Mouse (Mus musculus) spleen, embryonic (tissue): ENCODE measurements around the gene Tmem40.

Experiments used
- CTCF ChIA-PET: fragments of 350-600 bp; sonication (Branson Sonifier 250); formaldehyde crosslinking; loops from one replicate; lab custom pipeline; 2022; lab: Charles Lee

Gene Tmem40

GRCm38 (mm10) chr6:115761995-115762756 is at the start of gene Tmem40:
Gene Tmem40 (minus strand): TSS chr6:115762410.
- CTCF ChIA-PET = no interaction called here

DNA sequence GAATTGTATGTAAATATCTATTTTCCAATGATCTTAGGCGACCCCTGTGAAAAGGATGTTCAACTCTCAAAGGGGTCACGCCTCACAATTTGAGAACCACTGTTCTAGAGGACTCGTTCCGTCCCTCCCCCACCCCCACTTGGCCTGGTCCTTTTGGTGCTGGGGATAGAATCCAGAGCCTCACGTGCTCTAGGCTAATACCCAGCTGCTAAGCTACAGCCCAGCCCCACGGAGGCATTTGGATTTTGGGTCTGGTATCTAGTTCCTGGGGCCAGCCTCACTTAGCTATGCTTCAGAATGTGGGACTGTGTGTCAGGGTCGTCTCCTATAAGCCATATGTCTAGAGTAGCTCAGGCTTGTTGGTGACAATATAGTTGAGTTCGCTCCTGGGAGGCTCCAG is 49.4 kb upstream of the Tmem40 start:
- CTCF ChIA-PET = no interaction called here

DNA sequence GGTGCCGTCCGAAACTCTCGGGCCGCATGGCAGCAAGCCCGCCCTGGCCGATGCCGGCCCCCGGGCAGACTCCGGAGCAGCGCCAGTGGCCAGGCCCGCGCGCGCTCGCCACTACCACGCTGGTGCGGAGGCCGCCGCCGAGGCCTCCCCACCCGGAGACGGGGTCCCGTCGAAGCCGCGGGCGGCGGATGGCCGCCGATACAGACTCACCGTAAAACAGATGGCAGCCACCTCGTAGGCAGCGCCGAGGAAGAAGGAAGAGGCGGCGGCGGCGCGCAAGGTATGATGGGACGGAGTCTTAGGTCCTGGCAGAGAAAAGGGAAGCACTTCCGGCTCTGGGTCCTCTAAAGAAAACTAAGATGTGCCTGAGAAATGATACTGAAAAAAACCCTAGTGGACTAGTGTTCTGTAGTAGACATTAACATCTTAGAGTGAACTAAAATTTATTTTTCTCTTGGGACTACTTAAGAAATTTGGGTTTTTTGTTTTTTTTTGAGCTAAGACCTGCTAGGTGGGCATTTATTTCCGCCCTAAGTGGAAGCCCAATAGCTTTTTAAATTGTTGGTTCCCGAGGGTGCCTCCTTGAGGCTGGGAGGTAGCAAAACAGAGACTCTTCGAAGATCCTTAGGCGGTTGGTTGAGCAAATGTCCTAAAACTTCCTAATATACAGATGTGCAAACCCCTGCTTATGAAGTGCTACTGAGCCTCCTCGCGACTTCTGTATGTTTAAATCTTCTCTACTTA is 46.5 kb upstream of the Tmem40 start, which contains the start of gene Rpl32:
Rpl32 (minus strand) TSS at position 260 of the 744 bp plus-strand sequence.
- CTCF ChIA-PET = interaction anchor here (0.7 to 1.0 kb wide), 3 partner anchors 39 to 1978 kb away, joined by 3 to 4 read pairs (median 3); partner anchors contain the start of gene Plxnd1

- CTCF ChIA-PET = interaction anchor here (1.0 kb wide), 1 partner anchor 40 kb away, joined by 3 read pairs; no protein-coding TSS in a partner anchor
These were observed 45.9 kb upstream of the Tmem40 start for GRCm38 (mm10) chr6:115808196-115808487.

DNA sequence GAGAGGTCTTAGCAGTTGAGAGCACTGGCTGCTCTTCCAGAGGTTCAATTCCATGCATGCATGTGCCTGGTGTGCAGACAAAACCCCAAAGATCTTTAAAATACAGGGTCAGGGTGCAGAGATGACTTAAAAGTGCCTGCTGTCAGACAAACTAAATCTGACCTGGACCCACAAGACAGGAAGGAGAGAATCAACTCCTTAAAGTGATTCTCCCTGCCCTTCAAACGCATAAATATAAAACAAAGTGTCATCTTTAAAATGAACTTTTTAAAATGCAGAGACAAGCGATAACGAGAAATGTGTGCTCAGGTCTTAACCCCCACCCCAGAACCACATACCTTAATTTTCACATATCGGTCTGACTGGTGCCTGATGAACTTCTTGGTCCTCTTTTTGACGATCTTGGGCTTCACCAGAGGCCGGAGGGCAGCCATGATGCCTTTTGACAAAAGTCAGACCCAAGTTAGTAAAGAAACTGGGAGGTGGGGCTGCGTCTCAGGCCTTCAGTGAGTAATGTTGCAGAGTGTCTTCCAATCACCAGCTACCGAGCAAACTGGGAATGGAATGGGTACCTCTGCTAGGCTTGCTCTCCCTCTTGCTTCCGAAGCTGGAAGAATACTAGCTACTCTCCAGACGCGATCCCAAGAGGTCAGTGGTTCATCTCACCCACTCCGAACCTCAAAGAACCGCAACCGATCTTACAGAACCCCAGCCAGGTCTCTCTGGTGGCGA is 45.4 kb upstream of the Tmem40 start:
- CTCF ChIA-PET = interaction anchor here (1.0 kb wide), 1 partner anchor 40 kb away, joined by 3 read pairs; no protein-coding TSS in a partner anchor

DNA sequence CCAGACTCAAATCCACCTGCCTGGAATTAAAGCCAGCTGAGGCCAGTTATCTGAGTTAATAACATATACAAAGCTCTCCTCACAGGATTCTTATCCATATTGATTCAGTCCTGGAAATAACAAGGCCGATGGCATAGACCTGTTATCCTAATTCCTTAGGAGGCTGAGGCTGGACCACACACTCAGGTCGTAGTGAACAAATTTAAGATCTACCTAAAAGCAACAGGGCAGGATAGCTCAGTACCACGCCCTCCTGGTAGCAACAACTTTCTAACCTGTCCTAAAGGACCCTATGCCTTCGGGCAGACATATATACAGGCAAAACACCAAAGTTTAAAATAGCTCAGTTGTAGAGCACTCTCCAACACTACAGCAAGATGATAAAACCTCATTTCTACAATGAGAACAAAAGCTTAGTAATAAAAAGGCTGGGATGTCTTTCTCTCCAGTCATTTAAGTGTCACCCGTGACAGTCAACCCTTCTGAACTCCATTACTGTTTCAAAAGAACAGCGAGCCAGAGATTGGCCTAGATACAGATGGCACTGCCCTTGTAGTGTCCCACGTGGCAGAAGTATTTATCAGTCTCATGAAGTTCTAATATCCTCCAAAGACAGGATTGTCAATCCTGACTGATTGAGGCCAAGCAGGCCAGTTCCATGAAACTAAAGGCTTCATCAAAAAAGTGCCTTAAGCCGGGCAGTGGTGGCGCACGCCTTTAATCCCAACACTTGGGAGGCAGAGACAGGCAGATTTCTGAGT is 42.4 kb upstream of the Tmem40 start:
- CTCF ChIA-PET = no interaction called here

DNA sequence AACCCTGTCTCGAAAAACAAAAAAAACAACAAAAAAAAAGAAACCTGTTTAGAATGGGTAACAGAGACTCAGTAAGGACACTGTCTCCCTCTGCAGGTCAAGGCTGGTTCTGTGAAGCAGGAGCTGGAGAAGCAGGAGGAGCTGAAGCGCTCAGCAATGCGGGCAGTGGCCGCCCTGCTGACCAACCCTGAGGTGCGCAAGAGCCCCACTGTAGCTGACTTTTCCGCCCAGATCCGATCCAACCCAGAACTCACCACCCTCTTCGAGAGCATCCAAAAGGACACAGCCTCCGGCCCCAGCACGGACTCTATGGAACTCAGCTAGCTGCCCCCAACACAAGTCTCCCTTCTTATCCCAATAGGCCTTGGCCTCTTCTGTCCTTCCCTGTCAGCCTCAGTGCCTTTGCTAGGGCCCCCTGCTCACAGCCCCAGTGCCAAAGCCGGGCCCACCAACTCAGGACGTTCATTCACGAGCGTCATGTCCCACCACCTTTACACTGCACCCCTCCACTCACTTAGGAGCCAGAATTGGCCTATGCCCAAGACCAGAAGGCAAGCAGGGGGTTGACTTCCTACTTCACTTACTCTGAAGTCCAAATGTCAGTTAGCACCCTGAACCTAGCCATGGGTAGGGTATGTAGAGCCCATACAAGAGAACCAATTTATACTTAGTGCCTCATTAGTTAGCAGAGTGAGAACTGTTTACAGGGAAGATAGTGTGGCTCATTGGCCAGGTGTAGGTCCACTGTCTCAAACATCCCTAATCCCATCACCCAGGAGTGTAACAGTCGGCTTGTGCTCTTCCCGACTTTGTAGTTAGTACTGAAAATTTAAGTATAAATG is 41.6 kb upstream of the Tmem40 start:
- CTCF ChIA-PET = interaction anchor here (0.6 to 0.7 kb wide), 2 partner anchors 145 to 175 kb away, joined by 6 to 10 read pairs; no protein-coding TSS in a partner anchor

DNA sequence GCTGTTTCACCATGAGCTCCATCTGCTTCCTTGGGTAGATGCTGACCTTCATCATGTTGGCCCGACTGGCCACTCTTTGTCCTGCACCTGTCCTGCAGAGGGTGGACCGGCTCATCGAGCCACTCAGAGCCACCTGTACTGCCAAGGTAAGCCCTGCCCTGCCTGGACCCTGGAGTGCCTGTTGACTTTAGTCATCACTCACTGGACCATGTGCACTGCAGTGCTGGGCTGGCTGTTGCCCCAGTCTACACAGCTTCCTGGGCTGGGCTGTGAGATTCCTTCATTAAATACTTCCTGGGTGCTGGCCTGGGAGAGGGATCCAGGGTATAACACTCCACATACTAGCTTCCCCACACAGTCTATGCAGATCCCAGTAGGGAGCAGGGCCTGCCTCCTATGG is 39.6 kb upstream of the Tmem40 start:
- CTCF ChIA-PET = no interaction called here

DNA sequence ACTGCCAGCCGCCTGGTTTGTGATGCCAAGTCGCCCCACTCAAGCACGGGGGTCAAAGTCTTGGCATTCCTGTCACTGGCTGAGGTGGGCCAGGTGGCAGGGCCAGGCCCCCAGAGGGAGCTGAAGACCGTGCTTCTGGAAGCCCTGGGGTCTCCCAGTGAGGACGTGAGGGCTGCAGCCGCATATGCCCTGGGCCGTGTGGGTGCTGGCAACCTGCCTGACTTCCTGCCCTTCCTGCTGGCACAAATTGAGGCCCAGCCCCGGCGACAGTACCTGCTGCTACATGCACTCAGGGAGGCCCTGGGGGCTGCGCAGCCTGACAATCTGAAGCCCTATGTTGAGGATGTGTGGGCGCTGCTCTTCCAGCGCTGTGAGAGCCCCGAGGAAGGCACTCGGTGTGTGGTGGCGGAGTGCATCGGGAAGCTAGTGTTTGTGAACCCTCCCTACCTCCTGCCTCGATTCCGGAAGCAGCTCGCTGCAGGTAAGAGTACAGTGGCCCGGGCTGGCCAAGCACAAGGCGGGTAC is 30.5 kb upstream of the Tmem40 start:
- CTCF ChIA-PET = no interaction called here

DNA sequence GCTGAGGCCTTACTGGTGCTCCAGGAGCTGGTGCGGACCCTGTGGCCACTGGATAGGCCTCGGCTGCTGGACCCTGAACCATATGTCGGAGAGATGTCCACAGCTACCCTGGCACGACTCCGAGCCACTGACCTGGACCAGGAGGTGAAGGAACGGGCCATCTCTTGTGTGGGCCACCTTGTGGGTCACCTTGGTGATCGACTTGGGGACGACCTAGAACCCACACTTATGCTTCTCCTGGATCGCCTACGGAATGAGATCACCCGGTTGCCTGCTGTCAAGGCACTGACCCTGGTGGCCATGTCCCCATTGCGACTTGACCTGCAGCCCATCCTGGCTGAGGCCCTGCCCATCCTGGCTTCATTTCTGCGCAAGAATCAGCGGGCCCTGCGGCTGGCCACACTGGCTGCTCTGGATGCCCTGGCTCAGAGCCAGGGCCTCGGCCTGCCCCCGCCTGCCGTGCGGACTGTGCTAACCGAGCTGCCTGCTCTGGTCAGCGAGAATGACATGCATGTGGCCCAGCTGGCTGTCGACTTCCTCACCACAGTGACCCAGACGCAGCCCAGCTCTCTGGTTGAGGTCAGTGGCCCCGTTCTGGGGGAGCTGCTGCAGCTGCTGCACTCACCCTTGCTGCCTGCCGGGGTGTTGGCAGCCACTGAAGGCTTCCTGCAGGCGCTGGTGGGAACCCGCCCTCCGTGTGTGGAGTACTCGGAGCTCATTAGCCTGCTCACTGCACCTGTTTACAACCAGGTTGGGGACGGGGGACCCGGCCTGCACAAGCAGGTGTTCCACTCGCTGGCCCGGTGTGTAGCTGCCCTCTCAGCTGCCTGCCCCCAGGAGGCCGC is 29.9 kb upstream of the Tmem40 start:
- CTCF ChIA-PET = no interaction called here

- CTCF ChIA-PET = no interaction called here
These were observed 28.8 kb upstream of the Tmem40 start for GRCm38 (mm10) chr6:115791016-115791415.

DNA sequence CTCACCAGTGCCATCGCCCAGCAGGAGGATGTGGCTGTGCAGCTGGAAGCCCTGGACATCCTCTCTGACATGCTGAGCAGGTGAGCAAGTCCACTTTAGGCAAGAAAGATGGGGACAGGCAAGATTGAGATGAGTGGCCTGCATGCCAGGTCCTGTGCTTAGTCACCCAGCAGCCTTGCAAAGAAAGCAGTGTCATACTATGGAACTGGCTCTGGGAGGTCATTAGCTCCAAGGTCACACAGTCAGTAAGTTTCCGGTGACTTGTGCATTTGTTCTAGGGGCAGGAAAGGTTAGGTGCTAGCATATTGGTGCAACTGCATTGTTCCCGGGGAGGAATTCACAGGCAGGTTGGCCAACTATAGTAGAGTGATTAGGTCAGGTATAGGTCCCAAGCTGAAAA is 20.6 kb upstream of the Tmem40 start:
- CTCF ChIA-PET = no interaction called here

DNA sequence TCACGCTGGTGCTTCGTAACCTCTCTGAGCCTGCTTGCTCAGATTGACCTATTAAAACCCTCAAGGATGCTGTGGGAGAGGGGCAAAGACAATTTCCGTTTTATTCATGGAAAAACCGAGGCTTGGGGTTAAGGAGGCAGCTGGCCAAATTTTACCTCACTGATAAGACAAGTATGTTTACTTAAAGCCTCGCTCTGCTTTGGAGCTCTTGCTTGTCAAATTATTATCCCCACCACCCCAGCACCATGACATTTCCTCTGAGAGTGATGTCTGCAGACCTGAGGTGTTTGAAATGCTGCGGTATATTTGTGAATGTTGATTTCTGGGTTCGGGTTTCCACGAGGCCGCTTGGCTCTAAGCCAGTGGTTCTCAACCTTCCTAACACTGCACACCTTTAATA is 14.2 kb upstream of the Tmem40 start:
- CTCF ChIA-PET = no interaction called here

DNA sequence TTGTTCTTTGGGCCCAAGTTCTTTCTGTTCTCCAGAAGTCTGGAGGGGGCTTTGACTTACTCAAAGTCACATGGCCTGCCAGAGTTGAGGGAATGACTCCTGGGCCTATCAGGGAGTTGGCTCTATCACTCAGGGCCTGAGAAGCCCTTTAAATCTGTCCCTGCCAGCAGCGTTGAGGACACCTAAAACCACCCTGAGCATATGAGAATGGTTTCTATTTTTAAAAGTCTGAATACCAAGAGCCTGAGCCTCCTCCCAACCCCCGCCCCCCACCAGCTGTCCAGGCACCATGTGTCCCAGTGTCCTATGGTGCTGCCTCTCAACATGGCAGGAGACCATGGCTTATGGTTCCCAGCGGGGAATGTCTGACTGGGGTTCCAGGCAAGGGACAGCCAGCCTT is 13.6 kb upstream of the Tmem40 start:
- CTCF ChIA-PET = no interaction called here

GRCm38 (mm10) chr6:115774501-115774921 is 12.3 kb upstream of the Tmem40 start, which contains the start of gene Cand2:
Gene Cand2 (plus strand): TSS chr6:115774538.
- CTCF ChIA-PET = no interaction called here

GRCm38 (mm10) chr6:115773966-115774413 is 11.8 kb upstream of the Tmem40 start:
- CTCF ChIA-PET = interaction anchor here (0.7 kb wide), 1 partner anchor 65 kb away, joined by 3 read pairs; no protein-coding TSS in a partner anchor

DNA sequence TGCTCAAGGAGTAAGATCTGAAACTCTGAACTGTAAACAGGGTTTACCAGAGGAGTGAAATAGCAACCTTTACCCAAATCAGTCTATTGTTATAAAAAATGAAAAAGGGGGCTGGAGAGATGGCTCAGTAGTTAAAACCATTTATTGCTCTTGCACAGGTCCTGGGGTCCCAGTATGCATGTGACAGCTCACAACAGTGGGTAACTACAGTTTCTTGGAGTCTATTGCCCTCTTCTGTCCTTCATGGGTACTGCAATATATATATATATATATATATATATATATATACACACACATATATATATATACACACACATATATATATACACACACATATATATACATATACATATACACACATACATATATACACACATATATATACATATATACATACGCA is 10.4 kb upstream of the Tmem40 start:
- CTCF ChIA-PET = no interaction called here

- CTCF ChIA-PET = interaction anchor here (0.6 kb wide), 1 partner anchor 11 kb away, joined by 4 read pairs; no protein-coding TSS in a partner anchor
These were observed 10.0 kb upstream of the Tmem40 start for GRCm38 (mm10) chr6:115772201-115772600.

- CTCF ChIA-PET = interaction anchor here (0.6 kb wide), 2 partner anchors 35 to 156 kb away, joined by 3 read pairs; no protein-coding TSS in a partner anchor
These were observed 8.6 kb upstream of the Tmem40 start for GRCm38 (mm10) chr6:115770852-115771251.
